Mouse (Mus musculus) ovary, postnatal 14 days (tissue): Measurements from ENCODE around the gene Rbms3.

ENCODE experiments used
- DNase-seq: peaks from one replicate; pipeline ENCODE4 v3.0.0; 2022; ENCODE audit warnings: low spot score

The Rbms3 gene

DNA sequence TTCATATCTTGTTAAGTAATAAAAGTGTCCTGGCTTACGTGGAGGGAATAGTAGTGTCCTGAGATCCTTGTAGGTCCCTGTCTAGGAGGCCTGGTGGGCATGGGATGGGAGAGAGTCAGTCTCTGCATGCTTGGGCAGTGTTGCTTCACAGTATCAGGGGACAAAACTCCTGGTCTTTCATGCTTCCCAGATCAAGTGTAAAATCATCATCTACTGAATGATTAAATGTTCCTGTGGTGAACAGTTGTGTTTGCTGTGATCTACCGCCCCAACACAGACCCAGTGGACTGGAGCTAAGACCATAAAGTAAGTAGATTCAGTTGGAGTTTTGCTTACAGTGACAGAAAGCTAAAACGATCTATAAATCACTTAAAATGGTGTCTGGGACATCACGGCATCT lies 654.4 kb downstream of the Rbms3 start:
- DNase-seq = no peak

DNA sequence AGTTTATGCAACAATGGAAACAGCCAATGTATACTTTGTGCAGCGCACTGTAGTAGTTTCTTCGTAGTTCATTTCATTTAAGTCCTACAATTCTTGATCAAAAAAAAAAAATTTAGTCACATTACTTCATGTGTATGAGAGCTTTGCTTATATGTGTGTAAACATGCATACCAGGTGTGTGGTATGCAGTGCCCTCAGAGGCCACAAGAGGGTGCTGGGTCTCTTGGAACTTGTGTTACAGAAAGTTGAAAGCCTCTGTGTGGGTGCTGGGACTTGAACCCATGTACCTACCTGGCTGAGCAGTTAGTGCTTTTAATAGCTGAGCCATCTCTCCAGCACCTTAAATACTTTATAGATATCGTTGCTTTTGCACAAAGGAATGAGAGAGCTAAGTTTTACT lies 655.6 kb downstream of the Rbms3 start:
- no peak for DNase-seq

- no peak for DNase-seq
Measured at GRCm38 (mm10) chr9:116973594-116973993, 656.1 kb downstream of the Rbms3 start.

DNA sequence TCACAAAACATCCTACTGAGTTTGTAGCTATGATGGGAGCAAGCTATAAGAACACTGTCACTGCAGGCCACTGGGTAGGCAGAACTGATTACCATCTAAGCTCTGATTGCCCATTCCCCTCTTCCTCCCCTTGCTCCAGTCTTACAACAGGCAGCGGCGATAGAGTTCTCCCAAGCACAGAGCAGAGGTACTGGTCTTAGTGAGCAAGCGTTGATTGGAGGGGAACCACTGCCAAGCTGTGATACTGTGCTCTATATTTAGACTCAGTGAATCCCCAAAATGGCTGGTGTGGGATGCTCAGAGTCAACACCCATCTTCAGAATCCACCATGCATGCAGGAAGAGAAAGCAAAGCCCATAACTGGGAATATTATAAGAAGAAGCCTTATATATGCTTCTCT lies 662.4 kb downstream of the Rbms3 start:
- no peak for DNase-seq

GRCm38 (mm10) chr9:116965691-116966090 lies 664.0 kb downstream of the Rbms3 start:
- no peak for DNase-seq

GRCm38 (mm10) chr9:116956156-116956555 lies 673.6 kb downstream of the Rbms3 start:
- no peak for DNase-seq

DNA sequence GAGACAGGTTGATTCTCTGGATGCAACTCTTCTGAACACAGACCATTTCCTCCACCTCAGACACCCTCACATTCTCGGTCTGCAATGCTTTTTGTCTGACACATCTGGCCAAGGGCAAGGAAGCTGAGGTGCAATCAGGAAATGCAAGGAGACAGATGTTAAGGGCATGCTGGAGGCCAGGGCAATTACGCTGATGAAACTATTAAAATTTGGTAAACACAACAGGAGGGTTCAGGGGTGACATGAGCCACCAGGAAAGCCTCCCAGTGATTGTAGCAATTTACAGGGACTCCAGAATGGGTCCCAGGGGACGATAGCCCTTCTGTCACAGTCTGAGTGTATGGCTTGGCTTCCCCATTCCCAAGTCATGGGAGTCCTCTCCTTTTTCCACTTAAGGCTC lies 681.5 kb downstream of the Rbms3 start:
- no peak for DNase-seq

GRCm38 (mm10) chr9:116947369-116947768 lies 682.3 kb downstream of the Rbms3 start:
- DNase-seq = no peak

DNA sequence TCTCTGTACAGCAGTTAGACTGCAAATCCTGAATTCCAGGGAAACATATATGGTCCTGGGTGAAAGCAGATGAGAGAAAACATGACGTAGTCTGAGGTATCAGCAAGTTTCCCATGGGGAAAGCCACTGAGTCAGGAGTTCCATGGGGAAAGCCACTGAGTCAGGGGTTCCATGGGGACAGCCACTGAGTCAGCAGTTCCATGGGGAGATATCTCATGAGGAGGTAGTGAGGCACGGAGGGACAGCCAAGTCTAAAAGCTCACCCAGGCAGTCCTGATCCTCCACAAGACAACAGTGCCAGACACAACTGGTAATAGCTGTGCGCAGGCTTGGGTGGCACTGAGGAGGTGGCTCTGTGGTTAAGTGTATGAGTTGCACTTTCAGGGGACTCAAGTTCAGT lies 682.9 kb downstream of the Rbms3 start:
- DNase-seq = no peak

DNA sequence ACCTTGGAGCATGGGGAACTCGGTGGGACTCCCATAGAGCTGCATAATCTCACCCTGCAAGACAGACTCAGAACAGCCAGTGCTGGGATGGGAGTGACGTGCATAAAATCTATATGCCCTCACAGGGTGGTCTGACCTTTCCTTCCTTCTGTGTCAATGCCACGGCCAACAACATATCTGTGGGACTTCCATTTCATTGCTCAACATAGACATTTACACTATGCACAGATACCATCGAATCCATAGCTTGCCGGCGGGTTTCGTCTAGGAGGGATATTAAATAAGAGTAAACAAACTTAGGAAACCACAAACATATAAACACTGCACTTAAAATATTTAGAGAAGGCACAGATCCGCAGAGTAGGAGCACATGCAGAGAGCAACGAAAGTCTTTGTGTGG lies 684.0 kb downstream of the Rbms3 start:
- no peak for DNase-seq

DNA sequence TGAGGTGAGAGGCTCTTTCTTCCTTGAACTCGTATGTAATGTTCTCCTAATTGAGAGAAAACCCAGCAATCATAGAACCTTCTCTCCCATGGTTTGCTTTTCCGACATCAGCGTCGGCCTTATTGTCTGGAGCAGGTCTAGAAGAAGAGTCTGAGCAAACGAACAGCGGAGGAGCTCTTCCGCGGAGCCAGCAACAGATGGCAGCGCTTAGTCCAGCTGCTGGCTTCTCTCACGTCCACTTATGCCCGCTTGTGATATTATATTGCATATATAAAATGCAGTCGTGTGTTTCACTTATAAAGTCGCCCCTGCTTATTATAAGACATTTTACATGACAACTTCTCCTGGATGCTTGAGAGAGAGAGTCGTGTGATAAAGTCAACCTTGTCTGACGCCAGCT lies 685.8 kb downstream of the Rbms3 start:
- no peak for DNase-seq

DNA sequence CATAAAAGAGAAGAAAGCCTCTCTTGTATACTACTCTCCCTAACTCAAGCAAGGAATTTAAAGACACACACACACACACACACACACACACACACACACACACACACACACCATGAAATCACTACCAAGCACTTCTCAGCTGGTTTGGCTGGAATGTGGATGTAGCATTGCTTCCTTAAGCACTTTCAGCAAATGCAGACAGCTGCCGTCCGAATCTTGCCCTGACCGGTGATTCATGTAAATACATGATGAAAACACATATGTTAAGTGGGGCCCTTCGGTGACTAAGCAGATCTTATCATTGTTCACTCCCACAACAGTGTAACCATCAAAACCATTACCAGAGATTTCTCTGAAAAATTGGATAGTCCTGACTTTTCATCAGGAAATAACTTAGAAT lies 688.6 kb downstream of the Rbms3 start:
- DNase-seq = no peak

- DNase-seq = no peak
Measured at GRCm38 (mm10) chr9:116940693-116941092, 689.0 kb downstream of the Rbms3 start.

DNA sequence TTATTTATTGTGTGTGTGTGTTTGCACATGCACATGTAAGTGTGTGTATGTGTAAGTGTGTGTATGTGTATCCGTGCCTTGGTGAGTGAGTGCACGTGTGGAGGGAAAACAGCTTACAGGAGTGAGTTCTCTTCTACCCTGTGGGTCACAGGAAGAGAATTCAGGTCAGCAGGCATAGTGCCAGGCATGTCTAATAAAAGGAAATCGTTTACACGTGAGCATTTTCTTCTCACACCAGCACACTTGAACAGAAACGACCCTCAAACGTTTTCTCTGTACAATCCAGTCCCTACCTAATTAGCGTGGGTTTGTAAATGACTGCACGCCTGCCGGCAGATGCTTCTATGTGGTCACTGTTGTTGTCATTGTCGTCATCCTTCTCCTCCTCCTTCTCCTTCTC lies 701.4 kb downstream of the Rbms3 start:
- DNase-seq = no peak

DNA sequence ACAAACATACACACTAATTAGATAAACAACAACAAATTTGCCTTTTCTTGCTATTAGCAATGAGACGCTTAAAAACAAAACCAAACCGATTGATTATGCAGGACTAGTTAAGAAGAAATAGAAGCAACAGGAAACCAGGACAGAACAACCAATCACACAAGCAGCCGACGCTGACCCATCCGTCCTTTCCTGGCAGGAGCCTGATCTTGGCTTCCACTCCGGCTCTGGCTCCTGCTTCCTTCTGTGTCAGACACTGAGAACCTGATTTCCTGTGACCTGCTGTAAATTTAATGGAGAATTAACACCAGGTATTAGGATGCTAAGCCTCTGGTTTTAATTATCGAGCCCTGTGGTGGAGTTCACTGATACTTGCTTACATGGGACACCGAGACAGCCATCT lies 706.6 kb downstream of the Rbms3 start:
- no peak for DNase-seq

GRCm38 (mm10) chr9:116922561-116922960 lies 707.2 kb downstream of the Rbms3 start:
- DNase-seq = no peak

GRCm38 (mm10) chr9:116919441-116920019 lies 710.2 kb downstream of the Rbms3 start:
- no peak for DNase-seq

DNA sequence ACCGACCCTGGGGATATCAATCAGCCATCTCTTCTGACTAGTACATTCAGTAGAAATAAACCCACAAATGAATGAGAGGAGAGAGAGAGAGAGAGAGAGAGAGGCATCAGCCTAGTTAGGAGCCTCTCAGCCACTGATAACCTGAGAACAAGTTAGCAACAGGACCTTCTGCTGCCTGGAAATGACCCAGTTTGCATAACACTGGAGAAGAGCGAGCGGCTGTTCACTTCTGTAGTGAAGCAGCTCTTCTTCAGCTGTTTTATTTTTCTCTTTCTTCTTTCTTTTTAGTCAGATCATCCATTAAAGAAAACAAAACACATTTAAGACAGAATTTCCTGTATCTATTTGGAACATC lies 717.2 kb downstream of the Rbms3 start:
- no peak for DNase-seq

DNA sequence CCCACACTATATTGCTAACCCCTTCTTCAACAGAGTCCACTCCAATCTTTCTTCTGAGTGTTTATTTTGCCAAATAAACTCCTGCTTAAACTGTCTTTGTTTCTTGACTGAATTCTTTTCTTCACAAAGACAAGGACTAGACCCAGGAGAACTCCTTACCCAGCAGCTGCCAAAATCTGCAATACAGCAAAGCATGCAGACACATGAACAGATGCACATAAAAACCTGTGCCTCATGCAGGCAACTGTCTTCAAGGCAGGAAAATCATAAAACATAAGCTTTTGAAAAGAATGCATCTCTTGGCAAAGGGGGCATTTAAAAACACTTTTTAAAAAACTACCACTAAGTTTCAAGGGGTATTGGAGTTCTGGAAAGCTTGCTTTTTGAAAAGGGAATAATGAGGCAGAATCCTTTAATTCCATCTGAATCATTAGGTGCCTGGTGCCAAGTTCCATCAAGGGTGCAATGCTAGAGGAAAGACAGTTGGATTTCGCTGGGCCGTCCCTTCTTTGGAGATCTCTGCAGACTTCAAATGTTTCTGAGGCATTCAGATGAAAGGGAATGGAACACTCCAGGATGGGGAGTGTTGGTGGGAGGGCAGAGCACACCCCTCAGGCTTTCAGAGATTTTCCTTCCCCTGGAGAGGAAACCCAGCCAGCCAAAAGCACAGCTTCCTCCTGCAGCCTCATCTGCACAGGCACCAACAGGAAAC lies 717.8 kb downstream of the Rbms3 start:
- no peak for DNase-seq

GRCm38 (mm10) chr9:116909511-116909910 lies 720.2 kb downstream of the Rbms3 start:
- DNase-seq = no peak

GRCm38 (mm10) chr9:116906955-116907354 lies 722.8 kb downstream of the Rbms3 start:
- DNase-seq = no peak

DNA sequence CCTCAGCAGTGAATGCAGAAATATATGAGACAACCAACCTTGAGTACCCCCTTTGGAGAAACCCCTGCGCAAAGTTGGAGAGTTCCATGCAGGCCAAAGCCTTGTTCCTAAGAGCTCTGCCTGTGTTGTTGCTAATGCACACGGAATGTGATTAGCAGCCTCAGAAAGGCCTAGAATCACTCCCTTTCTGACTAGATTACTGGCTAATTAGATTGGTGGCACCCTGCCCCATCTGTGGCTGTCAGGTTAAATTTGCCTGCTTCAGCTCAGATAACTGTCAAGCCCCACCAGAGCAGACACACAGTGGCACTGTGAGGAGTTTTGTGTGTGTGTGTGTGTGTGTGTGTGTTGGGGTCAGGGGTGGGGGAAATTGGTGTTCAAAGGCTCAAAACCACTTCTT lies 724.1 kb downstream of the Rbms3 start:
- DNase-seq = no peak

GRCm38 (mm10) chr9:116903304-116903993 lies 726.3 kb downstream of the Rbms3 start:
- DNase-seq = no peak

DNA sequence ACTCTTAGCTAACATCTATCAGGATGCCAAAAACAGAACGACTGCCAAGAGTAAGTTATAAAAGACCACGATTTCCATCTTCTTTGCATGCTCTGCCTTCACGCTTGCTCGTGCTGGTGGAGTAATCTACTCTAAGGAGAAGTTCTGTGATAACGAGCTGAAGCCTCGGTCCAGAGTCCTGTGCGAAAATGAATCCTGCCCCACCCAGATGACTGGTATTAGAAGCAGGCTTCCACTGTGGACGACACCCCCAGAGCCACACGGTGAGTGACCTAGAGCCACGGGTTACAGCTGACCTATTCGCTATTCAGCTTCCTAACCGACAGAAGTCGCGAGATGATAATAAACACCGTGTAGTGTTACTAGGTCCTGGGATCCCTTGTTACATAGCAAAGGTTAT lies 730.3 kb downstream of the Rbms3 start:
- DNase-seq = no peak
